Mouse (Mus musculus): ENCODE data around the gene Ssh1. TPM values are rescaled to one million over a fixed set of nuclear protein-coding genes. Genes with fewer than 3 reads are reported as not detected.

Ssh1 gene
- total and polyA plus RNA-seq, 3 experiments: 3.0 to 8.2 (median 8.1) TPM

GRCm38 (mm10) chr5:113985737-113986136 lies 8.0 kb downstream of the Ssh1 start:
- H3K9ac ChIP-seq (ENCODE audit: insufficient read depth, low read depth): no peak overlapping the region
- peaks cover 18 to 81% of the 10 kb centered on the region in 2 experiments for H3K4me1 ChIP-seq (ENCODE audit: control insufficient read depth in 1 of 2, insufficient read depth in 2 of 2)
- in situ Hi-C loops (cut with MboI; ENCODE audit: low pct_ligation_motif_present, low pct_unique_long_range_greater_than_20kb, low sequenced_read_pairs) (no loop called here), dilution Hi-C loops (cut with MboI; ENCODE audit: extremely low pct_ligation_motif_present, extremely low pct_unique_long_range_greater_than_20kb, low sequenced_read_pairs) (no loop called here)
- 0 out of 2 replicates have a peak, but pooled peaks have one; percentile 23 for TF ChIP-seq SIN3A (IDR thresholded peaks at IDR 0.05; ENCODE audit: low read length)
- TF ChIP-seq GABPA (IDR thresholded peaks at IDR 0.05; ENCODE audit: insufficient replicate concordance, low read depth, low read length): no peak
- no peak overlapping the region for H3K4me2 ChIP-seq (ENCODE audit: insufficient read depth, low read depth, poor library complexity, severe bottlenecking)
- H3K27me3 ChIP-seq (replicated peaks): no peaks in the 10 kb centered on the region
- H3K9me3 ChIP-seq (replicated peaks; ENCODE audit: low read length): no peaks in the 10 kb centered on the region
- H3K36me3 ChIP-seq (replicated peaks in 1 of 2; ENCODE audit: control insufficient read depth in 1 of 2, insufficient read depth in 1 of 2, low read length in 1 of 2): peaks cover 15 to 66% of the 10 kb centered on the region in 2 experiments
- no peak overlapping the region for H3K27ac ChIP-seq (ENCODE audit: insufficient read depth, low read depth)
- H3K4me3 ChIP-seq (replicated peaks in 1 of 3; ENCODE audit: low read depth in 2 of 3, low read length in 2 of 3, poor library complexity in 1 of 3): no peak overlapping the region
- peak; percentile 46 for DNase-seq (ENCODE audit: extremely low read depth)
- H3K79me2 ChIP-seq (replicated peaks; ENCODE audit: control insufficient read depth, extremely low read depth, insufficient read depth, poor library complexity, severe bottlenecking): no peaks in the 10 kb centered on the region

DNA sequence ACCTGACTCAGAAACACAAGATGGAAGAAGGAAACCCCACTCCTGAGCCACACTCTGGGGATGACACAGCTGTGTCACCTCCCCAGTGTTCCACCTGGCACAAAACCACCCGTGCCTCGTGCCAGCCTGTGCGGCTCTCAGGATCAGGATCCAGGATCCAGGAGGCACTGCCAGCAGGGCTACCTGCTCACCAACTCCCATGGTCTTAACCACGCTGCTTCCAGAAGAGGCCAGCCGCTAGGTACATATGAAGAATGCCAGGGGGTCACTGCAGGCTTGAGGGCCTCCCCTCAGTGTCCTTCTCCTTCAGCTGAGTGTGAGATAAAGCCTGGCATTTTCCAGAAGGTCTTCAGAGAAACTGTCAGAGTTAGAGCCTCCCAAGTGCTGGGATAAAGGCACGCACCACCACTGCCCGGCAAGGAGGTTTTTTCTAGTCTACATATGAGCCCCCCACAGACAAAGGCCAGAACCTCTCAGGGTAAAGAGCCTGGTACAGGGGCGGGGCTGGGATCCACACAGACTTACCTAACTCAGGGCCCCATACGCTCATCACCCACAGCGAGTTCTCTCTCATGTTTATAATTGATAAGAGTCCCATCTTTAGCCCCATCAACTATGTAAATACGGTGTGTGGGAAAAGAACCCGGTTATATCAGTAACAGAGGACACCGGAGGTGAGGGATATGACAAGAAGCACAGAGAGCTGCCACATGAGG lies 9.5 kb downstream of the Ssh1 start:
- no peak overlapping the region for H3K4me2 ChIP-seq (ENCODE audit: insufficient read depth, low read depth, poor library complexity, severe bottlenecking)
- no peak overlapping the region for H3K9ac ChIP-seq (ENCODE audit: insufficient read depth, low read depth)
- H3K9me3 ChIP-seq (replicated peaks; ENCODE audit: low read length): no peaks in the 10 kb centered on the region
- H3K4me3 ChIP-seq (replicated peaks in 1 of 3; ENCODE audit: low read depth in 2 of 3, low read length in 2 of 3, poor library complexity in 1 of 3): no peak overlapping the region
- TF ChIP-seq GABPA (IDR thresholded peaks at IDR 0.05; ENCODE audit: insufficient replicate concordance, low read depth, low read length) (no peak), JUND (conservative IDR thresholded peaks at IDR 0.05; ENCODE audit: low read depth, low read length) (no peak), ZKSCAN1 (IDR thresholded peaks at IDR 0.05; ENCODE audit: borderline replicate concordance, low read depth, low read length) (no peak), SMC3 (IDR thresholded peaks at IDR 0.05; ENCODE audit: low read depth, low read length) (no peak)
- dilution Hi-C loops (cut with MboI; ENCODE audit: extremely low pct_ligation_motif_present, extremely low pct_unique_long_range_greater_than_20kb, low sequenced_read_pairs): no loop called here
- no peak overlapping the region for H3K27ac ChIP-seq (ENCODE audit: insufficient read depth, low read depth)
- H3K79me2 ChIP-seq (replicated peaks; ENCODE audit: control insufficient read depth, extremely low read depth, insufficient read depth, poor library complexity, severe bottlenecking): no peaks in the 10 kb centered on the region
- H3K27me3 ChIP-seq (replicated peaks): no peaks in the 10 kb centered on the region
- H3K36me3 ChIP-seq (replicated peaks in 1 of 2; ENCODE audit: control insufficient read depth in 1 of 2, insufficient read depth in 1 of 2, low read length in 1 of 2): peaks cover 11 to 56% of the 10 kb centered on the region in 2 experiments
- no peak for DNase-seq (ENCODE audit: extremely low read depth)
- in situ Hi-C loops (cut with MboI; ENCODE audit: low pct_ligation_motif_present, low pct_unique_long_range_greater_than_20kb, low sequenced_read_pairs): no loop called here
- peaks cover 22 to 82% of the 10 kb centered on the region in 2 experiments for H3K4me1 ChIP-seq (ENCODE audit: control insufficient read depth in 1 of 2, insufficient read depth in 2 of 2)

GRCm38 (mm10) chr5:113983541-113983940 lies 10.2 kb downstream of the Ssh1 start:
- H3K4me1 ChIP-seq (ENCODE audit: control insufficient read depth in 1 of 2, insufficient read depth in 2 of 2): peaks cover 22 to 80% of the 10 kb centered on the region in 2 experiments
- no peak for DNase-seq (ENCODE audit: extremely low read depth)
- H3K4me3 ChIP-seq (replicated peaks in 1 of 3; ENCODE audit: low read depth in 2 of 3, low read length in 2 of 3, poor library complexity in 1 of 3): no peak overlapping the region
- no peak overlapping the region for H3K9ac ChIP-seq (ENCODE audit: insufficient read depth, low read depth)
- H3K9me3 ChIP-seq (replicated peaks; ENCODE audit: low read length): no peaks in the 10 kb centered on the region
- dilution Hi-C loops (cut with MboI; ENCODE audit: extremely low pct_ligation_motif_present, extremely low pct_unique_long_range_greater_than_20kb, low sequenced_read_pairs): no loop called here
- no peak overlapping the region for H3K4me2 ChIP-seq (ENCODE audit: insufficient read depth, low read depth, poor library complexity, severe bottlenecking)
- no peaks in the 10 kb centered on the region for H3K79me2 ChIP-seq (replicated peaks; ENCODE audit: control insufficient read depth, extremely low read depth, insufficient read depth, poor library complexity, severe bottlenecking)
- in situ Hi-C loops (cut with MboI; ENCODE audit: low pct_ligation_motif_present, low pct_unique_long_range_greater_than_20kb, low sequenced_read_pairs): no loop called here
- TF ChIP-seq MEF2A (IDR thresholded peaks at IDR 0.05; ENCODE audit: borderline replicate concordance, low read depth, low read length): no peak
- no peak for TF ChIP-seq MAFK (IDR thresholded peaks at IDR 0.05; ENCODE audit: insufficient replicate concordance, low read length)
- no peak for TF ChIP-seq PAX5 (IDR thresholded peaks at IDR 0.05; ENCODE audit: low read length)
- TF ChIP-seq E2F4 (IDR thresholded peaks at IDR 0.05; ENCODE audit: insufficient replicate concordance, low read depth, low read length): no peak
- no peak for TF ChIP-seq ETS1 (conservative IDR thresholded peaks at IDR 0.05; ENCODE audit: low read depth, low read length)
- TF ChIP-seq RAD21 (IDR thresholded peaks at IDR 0.05; ENCODE audit: low read depth, low read length): no peak
- no peak for TF ChIP-seq TBP (conservative IDR thresholded peaks at IDR 0.05; ENCODE audit: low read depth, low read length)
- TF ChIP-seq TCF12 (IDR thresholded peaks at IDR 0.05; ENCODE audit: low read depth, low read length): no peak
- TF ChIP-seq POLR2A (IDR thresholded peaks at IDR 0.05; ENCODE audit: low read depth, low read length): no peak
- TF ChIP-seq KAT2A (IDR thresholded peaks at IDR 0.05; ENCODE audit: insufficient replicate concordance, low read length): no peak
- no peak overlapping the region for H3K27ac ChIP-seq (ENCODE audit: insufficient read depth, low read depth)
- no peaks in the 10 kb centered on the region for H3K27me3 ChIP-seq (replicated peaks)
- H3K36me3 ChIP-seq (replicated peaks in 1 of 2; ENCODE audit: control insufficient read depth in 1 of 2, insufficient read depth in 1 of 2, low read length in 1 of 2): peaks cover 8 to 54% of the 10 kb centered on the region in 2 experiments

All from CH12.LX (cell line).